Mouse (Mus musculus): ENCODE measurements at regions not wholly inside any gene's neighbourhood (a gene's known extent, or its start where the extent isn't known, plus 50 kb on each side); places are given as distances from the start of the nearest gene placed in this dataset.

DNA sequence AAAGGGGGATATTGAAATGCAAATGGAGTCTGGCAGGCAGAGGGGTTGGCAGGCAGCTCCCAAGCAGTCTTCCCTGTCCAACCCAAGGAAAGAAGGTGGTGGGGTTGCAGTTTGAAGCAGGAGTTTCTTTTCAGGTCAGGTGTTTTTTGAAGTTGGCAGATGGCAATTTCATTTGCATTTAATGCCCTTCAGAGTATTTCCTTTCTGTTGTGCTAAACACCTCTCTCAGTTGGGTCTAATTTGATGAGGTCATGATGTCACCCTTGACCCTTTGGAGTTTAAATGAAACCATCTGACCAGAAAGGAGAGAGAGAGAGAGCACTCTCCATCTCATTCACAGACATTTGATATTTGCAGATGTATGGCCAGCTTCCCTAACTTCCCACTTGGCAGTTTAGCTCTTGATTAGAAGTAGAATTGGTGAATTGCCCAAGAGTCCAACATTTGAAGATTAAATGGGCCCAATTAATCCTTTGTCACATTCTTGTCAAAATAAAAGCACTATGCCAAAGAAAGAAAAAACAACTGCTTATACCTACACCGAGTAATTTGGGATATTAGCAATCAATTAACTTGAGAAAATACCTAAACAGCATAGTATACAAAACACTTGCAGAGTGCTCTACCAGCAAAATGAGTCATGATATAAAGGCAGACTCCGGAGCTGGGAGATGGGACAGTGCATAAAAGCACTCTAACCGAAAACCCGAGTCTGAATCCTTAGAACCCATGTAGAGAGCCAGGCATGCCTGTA lies 111.8 kb upstream of the Rab11fip2 start:
- DNase-seq = no peak
- intact Hi-C loops (cut with DNase I) = no loop called here

DNA sequence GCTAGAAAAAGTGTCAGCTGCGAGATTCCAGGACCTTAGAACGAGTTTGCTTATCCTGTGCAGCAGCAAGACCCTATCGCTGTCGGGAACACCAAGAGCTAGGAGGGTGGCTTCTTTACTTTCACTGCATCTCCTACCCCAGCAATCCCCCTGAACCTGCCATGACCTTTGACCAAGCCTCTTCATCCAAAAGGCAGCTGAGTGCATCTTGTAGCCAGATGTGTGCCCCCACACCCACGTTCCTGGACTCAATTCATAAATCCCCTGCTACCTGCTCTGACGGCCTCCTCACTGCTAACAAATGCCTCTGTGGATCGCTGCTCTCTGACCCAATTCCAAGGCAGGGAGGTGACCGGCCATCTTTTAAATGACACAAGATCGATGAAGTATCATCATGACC lies 107.7 kb upstream of the Rab11fip2 start:
- intact Hi-C loops (cut with DNase I) = no loop called here
- DNase-seq = no peak

DNA sequence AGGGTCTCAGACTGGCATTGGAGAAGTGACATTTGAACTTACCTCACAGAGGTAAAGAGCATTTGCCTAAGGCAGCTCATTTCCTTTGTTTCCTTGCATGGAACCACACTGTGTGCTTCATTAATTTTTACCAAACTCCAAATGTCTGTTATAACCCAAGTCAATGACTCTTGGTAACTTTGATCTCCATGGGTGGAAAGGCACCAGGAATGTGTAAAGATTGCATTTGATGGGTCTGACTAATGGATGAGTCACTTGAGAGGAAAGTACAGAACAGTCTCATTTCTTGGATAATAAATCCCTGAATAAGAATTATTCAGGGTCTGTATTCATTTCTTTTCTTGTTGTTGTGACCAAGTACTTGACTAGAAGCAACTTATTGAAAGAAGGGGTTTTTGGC lies 97.3 kb upstream of the Rab11fip2 start:
- intact Hi-C loops (cut with DNase I) = no loop called here
- no peak for DNase-seq

DNA sequence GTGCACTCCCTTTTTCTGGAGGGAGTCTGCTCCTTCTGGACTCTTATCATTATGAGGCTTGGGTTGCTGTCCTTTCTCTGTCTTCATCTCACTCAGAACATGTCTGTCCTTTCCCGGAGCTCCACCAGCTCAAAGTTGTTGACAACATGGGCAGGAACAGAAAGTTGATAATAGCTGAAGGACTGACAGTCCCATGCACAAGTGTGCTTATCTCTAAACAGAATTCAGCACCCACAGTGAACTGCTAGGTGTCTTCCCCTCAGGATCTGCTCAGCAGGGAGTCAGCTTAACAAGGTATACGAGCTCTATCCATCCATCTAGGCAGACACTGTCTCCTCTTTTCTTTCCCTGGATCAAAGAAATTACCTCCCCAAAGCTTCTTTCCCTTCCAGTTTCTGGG lies 89.2 kb upstream of the Rab11fip2 start:
- intact Hi-C loops (cut with DNase I) = no loop called here
- no peak for DNase-seq

DNA sequence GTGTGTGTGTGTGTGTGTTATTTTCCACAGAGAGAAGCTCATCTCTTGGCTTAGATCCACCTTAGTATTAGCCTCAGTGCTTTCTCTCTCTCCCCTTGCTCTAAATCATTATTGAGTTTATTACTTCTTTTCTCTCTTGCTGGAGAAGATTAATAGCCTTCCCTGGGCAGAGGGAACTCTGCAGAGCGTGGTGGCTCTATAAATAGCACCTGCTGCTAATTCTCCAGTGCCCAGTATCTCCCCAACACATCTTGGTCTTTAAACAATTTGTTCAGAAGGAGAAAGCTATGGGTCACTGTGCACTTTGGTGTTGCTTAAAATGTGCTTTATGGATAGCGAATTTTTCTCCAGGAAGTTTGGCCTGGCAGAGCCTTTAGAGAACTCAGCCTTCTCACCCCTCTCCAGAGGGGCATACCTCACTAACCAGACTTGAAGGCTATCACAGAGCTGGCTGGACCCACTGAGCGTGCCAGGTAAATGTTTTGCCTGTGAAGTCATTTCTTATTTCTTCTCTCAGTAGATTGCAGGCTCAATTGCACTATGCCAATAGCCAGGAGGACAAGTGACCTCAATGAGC lies 86.8 kb upstream of the Rab11fip2 start:
- DNase-seq = peak; percentile 2 to 6
- intact Hi-C loops (cut with DNase I) = no loop called here

DNA sequence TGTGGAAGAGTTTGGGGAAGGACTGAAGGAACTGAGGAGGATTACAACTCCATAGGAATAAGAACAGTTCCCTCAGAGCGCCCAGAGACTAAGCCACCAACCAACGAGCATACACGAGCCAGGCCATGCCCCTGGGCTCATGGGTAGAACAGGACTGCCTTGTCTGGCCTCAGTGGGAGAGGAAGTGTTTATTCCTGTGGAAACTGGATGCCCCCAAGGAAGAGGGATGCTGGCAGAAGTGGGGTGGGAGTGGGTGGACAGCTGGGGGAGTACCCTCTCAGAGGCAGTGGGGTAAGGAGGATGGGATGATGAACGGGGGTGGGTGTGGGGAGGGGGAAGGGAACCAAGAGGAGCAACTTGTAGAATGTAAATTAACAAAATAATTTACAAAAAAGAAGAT lies 86.3 kb upstream of the Rab11fip2 start:
- intact Hi-C loops (cut with DNase I) = no loop called here
- DNase-seq = no peak

DNA sequence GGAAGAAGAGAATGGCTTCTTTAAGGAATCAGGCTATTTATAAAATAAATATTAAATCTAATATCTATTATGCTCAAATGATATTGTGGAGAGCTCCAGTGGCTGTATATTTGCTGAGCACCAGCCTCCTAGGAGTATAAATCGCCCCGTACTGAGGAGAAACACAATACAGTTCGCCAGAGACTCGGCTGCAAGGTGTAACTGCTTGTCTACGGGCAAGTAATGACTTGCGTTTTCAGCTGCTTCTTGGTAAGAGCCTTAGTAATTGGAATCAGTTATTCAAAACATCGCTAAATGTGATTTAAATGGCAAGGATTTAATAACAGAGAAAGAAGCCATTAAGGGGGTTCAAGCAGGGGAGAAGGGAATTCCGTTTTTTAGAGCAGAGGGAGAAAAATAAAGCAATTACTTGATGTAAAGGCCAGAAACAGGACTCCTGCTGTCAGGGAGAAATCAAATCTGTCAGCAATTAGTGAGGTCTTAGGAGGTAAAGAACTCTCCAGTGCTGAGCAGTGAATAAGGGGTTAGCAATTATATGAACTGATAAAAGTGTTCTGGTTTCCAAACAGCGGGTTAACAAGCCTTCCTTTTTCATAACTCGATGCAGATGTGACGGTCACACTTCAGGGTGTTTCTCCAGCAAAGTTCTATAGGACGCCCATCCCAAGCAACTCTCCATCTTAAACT lies 72.3 kb upstream of the Rab11fip2 start:
- intact Hi-C loops (cut with DNase I) = no loop called here
- no peak for DNase-seq

DNA sequence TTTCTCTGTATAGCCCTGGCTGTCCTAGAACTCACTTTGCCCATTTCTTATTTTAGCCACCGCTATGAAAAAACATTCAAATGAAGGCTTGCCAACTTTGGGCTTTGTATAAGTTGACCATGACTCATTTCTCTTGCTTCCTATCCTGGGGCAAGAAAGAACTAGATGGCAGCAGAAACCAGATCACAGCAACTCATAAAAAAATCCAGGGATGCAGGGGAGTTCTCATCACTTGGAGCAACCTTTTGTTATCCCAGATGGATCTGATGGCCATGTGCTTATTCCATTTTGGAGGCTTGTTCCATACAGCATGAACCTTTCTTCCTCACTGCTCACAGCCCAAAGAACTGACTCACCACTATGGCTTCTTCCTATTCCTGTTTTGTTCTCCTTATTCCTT lies 52.1 kb upstream of the Rab11fip2 start:
- intact Hi-C loops (cut with DNase I) = no loop called here
- no peak for DNase-seq
